Mouse (Mus musculus): ENCODE data around the gene Panx3. TPM values are rescaled to one million over a fixed set of nuclear protein-coding genes. Genes with fewer than 3 reads are reported as not detected.

The Panx3 gene
- polyA plus RNA-seq (2015; fragmentation: Nextera tagmentation; extraction: Ambion mirVana) = 1.0 TPM in 1 of 2 replicates, not detected in the other

GRCm38 (mm10) chr9:37669115-37669514, at the start of gene Panx3:
Panx3 (minus strand) TSS chr9:37669235.
- no peaks in the 10 kb centered on the region for H3K27me3 ChIP-seq (ENCODE audit: control insufficient read depth, insufficient read depth, low read depth, low read length)
- WGBS = 60% methylated on average over 6 of the region's 6 CpGs
- ATAC-seq (ENCODE audit: low read depth) = no peak
- 0 out of 2 replicates have a peak, but pooled peaks cover 2% of the 10 kb centered on the region for H3K4me1 ChIP-seq (replicated peaks; ENCODE audit: control insufficient read depth, insufficient read depth, low read length)
- no peak within 1 kb of the TSS for H3K9ac ChIP-seq (ENCODE audit: low read length)
- H3K9me3 ChIP-seq (ENCODE audit: control insufficient read depth, low read length) = no peaks in the 10 kb centered on the region
- no peak within 1 kb of the TSS for H3K4me2 ChIP-seq (ENCODE audit: low read depth, low read length)
- no peaks in the 10 kb centered on the region for H3K36me3 ChIP-seq (ENCODE audit: control insufficient read depth, insufficient read depth, low read length)
- H3K4me3 ChIP-seq (ENCODE audit: low read length) = no peak within 1 kb of the TSS
- H3K27ac ChIP-seq (ENCODE audit: low read length) = no peak within 1 kb of the TSS

GRCm38 (mm10) chr9:37716150-37716549, 47.1 kb upstream of the Panx3 start, which contains the start of gene Olfr160:
Olfr160 (minus strand) TSS chr9:37716250.
- H3K4me1 ChIP-seq (replicated peaks; ENCODE audit: control insufficient read depth, insufficient read depth, low read length) = no peaks in the 10 kb centered on the region
- WGBS = 75% methylated on average over 1 of the region's 1 CpGs
- ATAC-seq (ENCODE audit: low read depth) = no peak
- H3K9me3 ChIP-seq (ENCODE audit: control insufficient read depth, low read length) = no peaks in the 10 kb centered on the region
- H3K4me3 ChIP-seq (ENCODE audit: low read length) = no peak within 1 kb of the TSS
- no peaks in the 10 kb centered on the region for H3K36me3 ChIP-seq (ENCODE audit: control insufficient read depth, insufficient read depth, low read length)
- no peaks in the 10 kb centered on the region for H3K27me3 ChIP-seq (ENCODE audit: control insufficient read depth, insufficient read depth, low read depth, low read length)
- no peak within 1 kb of the TSS for H3K27ac ChIP-seq (ENCODE audit: low read length)
- H3K9ac ChIP-seq (ENCODE audit: low read length) = no peak within 1 kb of the TSS
- no peak within 1 kb of the TSS for H3K4me2 ChIP-seq (ENCODE audit: low read depth, low read length)

GRCm38 (mm10) chr9:37689970-37690686, 21.1 kb upstream of the Panx3 start:
- Histone ChIP-seq H3K9ac (ENCODE audit: low read length) (no peak overlapping the region), H3K4me2 (ENCODE audit: low read depth, low read length) (no peak overlapping the region)

GRCm38 (mm10) chr9:37687941-37688303, 18.9 kb upstream of the Panx3 start:
- no peak overlapping the region for H3K4me2 ChIP-seq (ENCODE audit: low read depth, low read length)
- H3K27me3 ChIP-seq (ENCODE audit: control insufficient read depth, insufficient read depth, low read depth, low read length) = no peaks in the 10 kb centered on the region
- no peak overlapping the region for H3K9ac ChIP-seq (ENCODE audit: low read length)
- no peak overlapping the region for H3K4me3 ChIP-seq (ENCODE audit: low read length)
- no peak overlapping the region for H3K27ac ChIP-seq (ENCODE audit: low read length)
- no peaks in the 10 kb centered on the region for H3K9me3 ChIP-seq (ENCODE audit: control insufficient read depth, low read length)
- ATAC-seq (ENCODE audit: low read depth) = no peak
- no peaks in the 10 kb centered on the region for H3K4me1 ChIP-seq (replicated peaks; ENCODE audit: control insufficient read depth, insufficient read depth, low read length)
- WGBS = 37% methylated on average over 3 of the region's 3 CpGs
- H3K36me3 ChIP-seq (ENCODE audit: control insufficient read depth, insufficient read depth, low read length) = no peaks in the 10 kb centered on the region

More at GRCm38 (mm10) chr9:37689970-37690686, 21.1 kb upstream of the Panx3 start:
- Histone ChIP-seq H3K4me3 (ENCODE audit: low read length) (no peak overlapping the region), H3K27me3 (ENCODE audit: control insufficient read depth, insufficient read depth, low read depth, low read length) (no peaks in the 10 kb centered on the region), H3K36me3 (ENCODE audit: control insufficient read depth, insufficient read depth, low read length) (no peaks in the 10 kb centered on the region), H3K27ac (ENCODE audit: low read length) (no peak overlapping the region), H3K4me1 (replicated peaks; ENCODE audit: control insufficient read depth, insufficient read depth, low read length) (no peaks in the 10 kb centered on the region), H3K9me3 (ENCODE audit: control insufficient read depth, low read length) (no peaks in the 10 kb centered on the region)
- 57% methylated on average over 5 of the region's 5 CpGs for WGBS
- no peak for ATAC-seq (ENCODE audit: low read depth)

GRCm38 (mm10) chr9:37687288-37687940, 18.4 kb upstream of the Panx3 start:
- ATAC-seq (ENCODE audit: low read depth) = no peak
- Histone ChIP-seq H3K4me3 (ENCODE audit: low read length) (no peak overlapping the region), H3K27me3 (ENCODE audit: control insufficient read depth, insufficient read depth, low read depth, low read length) (no peaks in the 10 kb centered on the region), H3K36me3 (ENCODE audit: control insufficient read depth, insufficient read depth, low read length) (no peaks in the 10 kb centered on the region), H3K9me3 (ENCODE audit: control insufficient read depth, low read length) (no peaks in the 10 kb centered on the region), H3K27ac (ENCODE audit: low read length) (no peak overlapping the region), H3K4me1 (replicated peaks; ENCODE audit: control insufficient read depth, insufficient read depth, low read length) (no peaks in the 10 kb centered on the region), H3K4me2 (ENCODE audit: low read depth, low read length) (no peak overlapping the region), H3K9ac (ENCODE audit: low read length) (no peak overlapping the region)
- 73% methylated on average over 3 of the region's 3 CpGs for WGBS

- no peak overlapping the region for H3K4me2 ChIP-seq (ENCODE audit: low read depth, low read length)
- no peak overlapping the region for H3K9ac ChIP-seq (ENCODE audit: low read length)
- WGBS = 91% methylated on average over 1 of the region's 1 CpGs
- H3K36me3 ChIP-seq (ENCODE audit: control insufficient read depth, insufficient read depth, low read length) = no peaks in the 10 kb centered on the region
- H3K9me3 ChIP-seq (ENCODE audit: control insufficient read depth, low read length) = no peaks in the 10 kb centered on the region
- no peak overlapping the region for H3K27ac ChIP-seq (ENCODE audit: low read length)
- H3K4me1 ChIP-seq (replicated peaks; ENCODE audit: control insufficient read depth, insufficient read depth, low read length) = no peaks in the 10 kb centered on the region
- no peaks in the 10 kb centered on the region for H3K27me3 ChIP-seq (ENCODE audit: control insufficient read depth, insufficient read depth, low read depth, low read length)
- no peak overlapping the region for H3K4me3 ChIP-seq (ENCODE audit: low read length)
- no peak for ATAC-seq (ENCODE audit: low read depth)
These were observed 12.1 kb upstream of the Panx3 start for GRCm38 (mm10) chr9:37681123-37681522.

GRCm38 (mm10) chr9:37675287-37675686, 6.3 kb upstream of the Panx3 start:
- H3K4me2 ChIP-seq (ENCODE audit: low read depth, low read length) = no peak overlapping the region
- H3K9ac ChIP-seq (ENCODE audit: low read length) = no peak overlapping the region
- no peak overlapping the region for H3K4me3 ChIP-seq (ENCODE audit: low read length)
- H3K27ac ChIP-seq (ENCODE audit: low read length) = no peak overlapping the region
- no peaks in the 10 kb centered on the region for H3K9me3 ChIP-seq (ENCODE audit: control insufficient read depth, low read length)
- ATAC-seq (ENCODE audit: low read depth) = no peak
- no peaks in the 10 kb centered on the region for H3K36me3 ChIP-seq (ENCODE audit: control insufficient read depth, insufficient read depth, low read length)
- H3K4me1 ChIP-seq (replicated peaks; ENCODE audit: control insufficient read depth, insufficient read depth, low read length) = no peaks in the 10 kb centered on the region
- H3K27me3 ChIP-seq (ENCODE audit: control insufficient read depth, insufficient read depth, low read depth, low read length) = no peaks in the 10 kb centered on the region
- WGBS = 60% methylated on average over 4 of the region's 4 CpGs

- Histone ChIP-seq H3K9me3 (ENCODE audit: control insufficient read depth, low read length) (no peaks in the 10 kb centered on the region), H3K9ac (ENCODE audit: low read length) (no peak overlapping the region), H3K27ac (ENCODE audit: low read length) (no peak overlapping the region), H3K4me1 (replicated peaks; ENCODE audit: control insufficient read depth, insufficient read depth, low read length) (0 out of 2 replicates have a peak, but pooled peaks cover 2% of the 10 kb centered on the region), H3K36me3 (ENCODE audit: control insufficient read depth, insufficient read depth, low read length) (no peaks in the 10 kb centered on the region), H3K4me2 (ENCODE audit: low read depth, low read length) (no peak overlapping the region), H3K4me3 (ENCODE audit: low read length) (no peak overlapping the region), H3K27me3 (ENCODE audit: control insufficient read depth, insufficient read depth, low read depth, low read length) (no peaks in the 10 kb centered on the region)
- 95% methylated on average over 3 of the region's 3 CpGs for WGBS
- no peak for ATAC-seq (ENCODE audit: low read depth)
These were observed 1.2 kb upstream of the Panx3 start for GRCm38 (mm10) chr9:37670261-37670660.

- no peaks in the 10 kb centered on the region for H3K27me3 ChIP-seq (ENCODE audit: control insufficient read depth, insufficient read depth, low read depth, low read length)
- H3K9me3 ChIP-seq (ENCODE audit: control insufficient read depth, low read length) = no peaks in the 10 kb centered on the region
- no peak overlapping the region for H3K4me2 ChIP-seq (ENCODE audit: low read depth, low read length)
- no peak overlapping the region for H3K27ac ChIP-seq (ENCODE audit: low read length)
- 50% methylated on average over 4 of the region's 4 CpGs for WGBS
- H3K9ac ChIP-seq (ENCODE audit: low read length) = no peak overlapping the region
- H3K4me3 ChIP-seq (ENCODE audit: low read length) = no peak overlapping the region
- ATAC-seq (ENCODE audit: low read depth) = 0 out of 2 replicates have a peak, but pooled peaks have one; percentile 28
- 0 out of 2 replicates have a peak, but pooled peaks cover 2% of the 10 kb centered on the region for H3K4me1 ChIP-seq (replicated peaks; ENCODE audit: control insufficient read depth, insufficient read depth, low read length)
- H3K36me3 ChIP-seq (ENCODE audit: control insufficient read depth, insufficient read depth, low read length) = no peaks in the 10 kb centered on the region
These were observed 643 bp upstream of the Panx3 start for GRCm38 (mm10) chr9:37669678-37670077.
